ENCODE assay signal across 23 mouse cellular contexts in genomic region chr7:38236400-38237105, GRCm38 (mm10). TPM values are rescaled to one million over a fixed set of nuclear protein-coding genes. Genes with fewer than 3 reads are reported as not detected.
DNase-seq lines count a peak whose midpoint lies in the region; ATAC-seq and TF ChIP-seq lines count a peak whose summit lies in the region.
"Had no signal": no experiment of that assay in that cellular context is flagged by ENCODE, and none has a peak within 500 bp of the region (broad histone marks: within the 10 kb centered on the region; RNA-seq: fewer than 3 reads in every experiment).

No protein-coding gene starts in this region.

- H3K79me2 ChIP-seq in liver, adult 2 months (ENCODE audit: control insufficient read depth, insufficient read depth, low read length), result no peaks in the 10 kb centered on the region

- H3K4me2 ChIP-seq in kidney, embryonic 16.5 days (replicated peaks; ENCODE audit: low read depth, low read length), result no peak overlapping the region
- no peak overlapping the region for H3K4me2 ChIP-seq in liver, embryonic 11.5 days
- H3K4me2 ChIP-seq: heart, embryonic 13.5 days; hindbrain, embryonic 12.5 days; midbrain, embryonic 11.5 days had no signal

- 53% methylated on average over 11 of the region's 11 CpGs for WGBS in kidney, embryonic 16.5 days
- 13% methylated on average over 11 of the region's 11 CpGs for WGBS in liver, adult 2 months
- 43% methylated on average over 11 of the region's 11 CpGs for WGBS in liver, embryonic 11.5 days

- no peaks in the 10 kb centered on the region; the same call in 1 of the 2 replicates for H3K9me3 ChIP-seq in kidney, embryonic 16.5 days (ENCODE audit: low read length)
- H3K9me3 ChIP-seq in liver, embryonic 11.5 days (ENCODE audit: control insufficient read depth, low read length), result no peaks in the 10 kb centered on the region
- H3K9me3 ChIP-seq: embryonic facial prominence, embryonic 10.5 days; forebrain, embryonic 10.5 days; G1E; heart, embryonic 13.5 days; hindbrain, embryonic 12.5 days had no signal

- H3K27me3 ChIP-seq in kidney, embryonic 16.5 days (ENCODE audit: insufficient read depth, low read length), result no peaks in the 10 kb centered on the region
- H3K27me3 ChIP-seq in liver, adult 2 months (ENCODE audit: control insufficient read depth, insufficient read depth, low read length), result no peaks in the 10 kb centered on the region
- H3K27me3 ChIP-seq in liver, embryonic 11.5 days (replicated peaks; ENCODE audit: control insufficient read depth, insufficient read depth, low read length), result no peaks in the 10 kb centered on the region; the same call in 1 of the 2 replicates
- H3K27me3 ChIP-seq: hindbrain, embryonic 12.5 days had no signal

- DNase-seq in kidney, adult 11 months, result peak; percentile 64
- DNase-seq in liver, adult 2 months (ENCODE audit: extremely low read depth, low read depth, low spot score), result peak; percentile 75
- no peak for DNase-seq in liver, embryonic 11.5 days (ENCODE audit: low spot score)
- DNase-seq in heart, adult 8-10 months (ENCODE audit: low spot score), result no peak
- DNase-seq: adrenal gland, postnatal 14 days; cerebellum, adult 8-10 months; gastrocnemius, postnatal 25 days; heart, adult 18-20 months; heart, postnatal 14 days; layer of hippocampus, adult 9-11 months; lung, postnatal 10 days; right cerebral cortex, adult 18-20 months; thymus, adult 18-20 months; thymus, postnatal 36 days had no signal

- no peaks in the 10 kb centered on the region for H3K36me3 ChIP-seq in kidney, embryonic 16.5 days (ENCODE audit: insufficient read depth, low read length)
- H3K36me3 ChIP-seq in liver, adult 2 months (ENCODE audit: control insufficient read depth, insufficient read depth, low read length), result no peaks in the 10 kb centered on the region
- no peaks in the 10 kb centered on the region for H3K36me3 ChIP-seq in liver, embryonic 11.5 days (ENCODE audit: control insufficient read depth, insufficient read depth, low read length)
- H3K36me3 ChIP-seq: embryonic facial prominence, embryonic 10.5 days; forebrain, embryonic 10.5 days; G1E; heart, embryonic 13.5 days; hindbrain, embryonic 12.5 days had no signal

- no peak for ATAC-seq in kidney, embryonic 16.5 days (ENCODE audit: low FRiP score, low TSS enrichment)
- ATAC-seq in liver, embryonic 11.5 days (replicated peaks; ENCODE audit: low FRiP score), result no peak
- ATAC-seq in common myeloid progenitor, adult 5-6 weeks (replicated peaks; ENCODE audit: low read depth, poor library complexity, severe bottlenecking), result 0 out of 2 replicates have a peak, but pooled peaks have one; percentile 18
- ATAC-seq in erythroblast, adult 5-6 weeks (replicated peaks; ENCODE audit: low FRiP score, poor library complexity, severe bottlenecking), result no peak

- H3K9ac ChIP-seq in kidney, embryonic 16.5 days (replicated peaks; ENCODE audit: low read length), result no peak overlapping the region
- no peak overlapping the region for H3K9ac ChIP-seq in liver, adult 2 months (ENCODE audit: low read depth, low read length)
- no peak overlapping the region for H3K9ac ChIP-seq in liver, embryonic 11.5 days (ENCODE audit: low read depth, low read length)
- H3K9ac ChIP-seq: heart, embryonic 13.5 days; hindbrain, embryonic 12.5 days had no signal

- H3K4me1 ChIP-seq in kidney, embryonic 16.5 days (ENCODE audit: insufficient read depth, low read length), result no peaks in the 10 kb centered on the region
- peaks cover 8% of the 10 kb centered on the region for H3K4me1 ChIP-seq in liver, adult 2 months (ENCODE audit: control insufficient read depth, insufficient read depth, low read length)
- no peaks in the 10 kb centered on the region for H3K4me1 ChIP-seq in liver, embryonic 11.5 days (replicated peaks; ENCODE audit: control insufficient read depth, insufficient read depth, low read length)
- H3K4me1 ChIP-seq: embryonic facial prominence, embryonic 10.5 days; forebrain, embryonic 10.5 days; heart, embryonic 13.5 days; hindbrain, embryonic 12.5 days had no signal

- H3K27ac ChIP-seq in kidney, embryonic 16.5 days (ENCODE audit: low read length), result no peak overlapping the region
- peak overlapping the region; percentile 67 for H3K27ac ChIP-seq in liver, adult 2 months (replicated peaks; ENCODE audit: insufficient read depth, low read depth, low read length)
- no peak overlapping the region for H3K27ac ChIP-seq in liver, embryonic 11.5 days (ENCODE audit: low read depth, low read length)
- H3K27ac ChIP-seq: embryonic facial prominence, embryonic 10.5 days; forebrain, embryonic 10.5 days; heart, embryonic 13.5 days; hindbrain, embryonic 12.5 days had no signal

- H3K4me3 ChIP-seq in kidney, embryonic 16.5 days (ENCODE audit: low read length), result no peak overlapping the region
- H3K4me3 ChIP-seq in liver, adult 2 months (ENCODE audit: insufficient read depth, low read depth, low read length), result no peak overlapping the region
- H3K4me3 ChIP-seq in liver, embryonic 11.5 days (ENCODE audit: low read depth, low read length), result no peak overlapping the region
- H3K4me3 ChIP-seq: embryonic facial prominence, embryonic 10.5 days; forebrain, embryonic 10.5 days; heart, embryonic 13.5 days; hindbrain, embryonic 12.5 days had no signal

- no peak for TF ChIP-seq CTCF in liver, adult 2 months (IDR thresholded peaks at IDR 0.05; ENCODE audit: low read depth, low read length)

- TF ChIP-seq POLR2A in liver, adult 2 months (IDR thresholded peaks at IDR 0.05; ENCODE audit: extremely low read depth, insufficient read depth, low read length), result no peak

RNA-seq across cellular contexts. Expression of gene Plekhf1, which starts 8.7 kb away (rescaled TPM):
- 5.9 and 6.3 TPM in 2 replicates for polyA plus RNA-seq in kidney, embryonic 16.5 days (2015; fragmentation: Nextera tagmentation; extraction: Ambion mirVana)
- total RNA-seq in liver, adult 2 months (2014; rRNA removed), result 3.4 and 6.6 TPM in 2 replicates
- 2.5 and 3.2 TPM in 2 replicates for polyA plus RNA-seq in liver, adult 2 months (2012; rRNA removed)
- polyA plus RNA-seq in liver, embryonic 11.5 days (2014; fragmentation: Nextera tagmentation; extraction: Ambion mirVana), result 0.67 and 1.2 TPM in 2 replicates
- 0.27 and 0.34 TPM in 2 replicates for total RNA-seq in common myeloid progenitor, adult 5-6 weeks (2017)
- total RNA-seq in erythroblast, adult 5-6 weeks (2015; ENCODE audit: low replicate concordance), result 0.42 TPM in 1 of 2 replicates, not detected in the other
- total RNA-seq in erythroblast, adult 5-6 weeks (2017; ENCODE audit: low replicate concordance), result 0.09 TPM in 1 of 2 replicates, not detected in the other
- total RNA-seq in heart, adult 8-10 months (2022), result 10 to 100 TPM in 2 of 4 experiments, 1 to 10 TPM in 2; 7.8 to 11.1 (median 9.0) TPM

RNA-seq across cellular contexts. Expression of gene Pop4, which starts 34.7 kb away (rescaled TPM):
- polyA plus RNA-seq in kidney, embryonic 16.5 days (2015; fragmentation: Nextera tagmentation; extraction: Ambion mirVana), result 63.3 and 64.0 TPM in 2 replicates
- 10.7 and 12.8 TPM in 2 replicates for total RNA-seq in liver, adult 2 months (2014; rRNA removed)
- polyA plus RNA-seq in liver, adult 2 months (2012; rRNA removed), result 6.5 and 7.2 TPM in 2 replicates
- 43.6 and 50.6 TPM in 2 replicates for polyA plus RNA-seq in liver, embryonic 11.5 days (2014; fragmentation: Nextera tagmentation; extraction: Ambion mirVana)
- 35.9 and 38.9 TPM in 2 replicates for total RNA-seq in common myeloid progenitor, adult 5-6 weeks (2017)
- 1.7 and 7.7 TPM in 2 replicates for total RNA-seq in erythroblast, adult 5-6 weeks (2015; ENCODE audit: low replicate concordance)
- total RNA-seq in erythroblast, adult 5-6 weeks (2017; ENCODE audit: low replicate concordance), result 3.2 and 5.2 TPM in 2 replicates
- 10 to 100 TPM in 3 of 4 experiments, 1 to 10 TPM in 1; 8.2 to 12.2 (median 10.2) TPM for total RNA-seq in heart, adult 8-10 months (2022)

RNA-seq across cellular contexts. Expression of gene 1600014C10Rik, which starts 53.5 kb away (rescaled TPM):
- 17.6 and 18.9 TPM in 2 replicates for polyA plus RNA-seq in kidney, embryonic 16.5 days (2015; fragmentation: Nextera tagmentation; extraction: Ambion mirVana)
- 135 and 146 TPM in 2 replicates for total RNA-seq in liver, adult 2 months (2014; rRNA removed)
- polyA plus RNA-seq in liver, adult 2 months (2012; rRNA removed), result 116 and 202 TPM in 2 replicates
- 11.9 and 12.4 TPM in 2 replicates for polyA plus RNA-seq in liver, embryonic 11.5 days (2014; fragmentation: Nextera tagmentation; extraction: Ambion mirVana)
- total RNA-seq in common myeloid progenitor, adult 5-6 weeks (2017), result 12.0 and 15.2 TPM in 2 replicates
- 4.8 and 10.6 TPM in 2 replicates for total RNA-seq in erythroblast, adult 5-6 weeks (2015; ENCODE audit: low replicate concordance)
- 7.7 and 8.8 TPM in 2 replicates for total RNA-seq in erythroblast, adult 5-6 weeks (2017; ENCODE audit: low replicate concordance)
- 10 to 100 TPM; 32.1 to 42.1 (median 37.4) TPM for total RNA-seq in heart, adult 8-10 months (2022)

Comparison
In these comparisons a context has a peak if more than half of its experiments do, and no peak if none do; other contexts are left out.
1. DNase-seq: peak in kidney, adult 11 months (single experiment) and liver, adult 2 months (single experiment); none in liver, embryonic 11.5 days (single experiment) and heart, adult 8-10 months (single experiment).